Mouse (Mus musculus) cerebellum, adult 8-10 months (tissue): ENCODE measurements at regions not wholly inside any gene's neighbourhood (a gene's known extent, or its start where the extent isn't known, plus 50 kb on each side); places are given as distances from the start of the nearest gene placed in this dataset.

ENCODE experiments used
- DNase-seq: peaks from one replicate; pipeline ENCODE4 v3.0.0; 2022

DNA sequence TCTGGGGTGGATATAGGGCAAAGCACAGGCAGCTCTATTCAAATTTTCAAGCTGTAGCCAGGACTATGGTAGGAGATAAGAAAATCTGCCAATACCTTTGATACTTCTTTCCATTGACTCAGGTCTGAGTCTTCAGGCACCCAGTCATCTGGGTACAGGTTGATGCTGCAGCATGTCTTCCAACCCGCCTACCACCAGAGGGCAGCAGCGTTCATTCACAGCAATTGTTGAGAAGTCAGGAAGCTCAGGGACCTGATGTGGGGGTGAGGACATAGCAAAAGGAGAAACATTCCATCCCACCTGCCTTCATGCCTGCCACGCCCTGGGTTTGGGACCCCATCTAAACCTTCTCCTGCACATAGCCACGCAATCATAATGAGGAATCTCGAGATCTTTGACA is 118.2 kb upstream of the Gm21876 start:
- no peak for DNase-seq

- no peak for DNase-seq
Measured at GRCm38 (mm10) chrX:21295460-21295859, 120.0 kb upstream of the Gm21876 start.

GRCm38 (mm10) chrX:21297349-21297748 is 121.9 kb upstream of the Gm21876 start:
- no peak for DNase-seq

GRCm38 (mm10) chrX:21334499-21335032 is 149.8 kb upstream of the Agtr2 start:
- no peak for DNase-seq

- no peak for DNase-seq
Measured at GRCm38 (mm10) chrX:21344397-21344796, 139.9 kb upstream of the Agtr2 start.

DNA sequence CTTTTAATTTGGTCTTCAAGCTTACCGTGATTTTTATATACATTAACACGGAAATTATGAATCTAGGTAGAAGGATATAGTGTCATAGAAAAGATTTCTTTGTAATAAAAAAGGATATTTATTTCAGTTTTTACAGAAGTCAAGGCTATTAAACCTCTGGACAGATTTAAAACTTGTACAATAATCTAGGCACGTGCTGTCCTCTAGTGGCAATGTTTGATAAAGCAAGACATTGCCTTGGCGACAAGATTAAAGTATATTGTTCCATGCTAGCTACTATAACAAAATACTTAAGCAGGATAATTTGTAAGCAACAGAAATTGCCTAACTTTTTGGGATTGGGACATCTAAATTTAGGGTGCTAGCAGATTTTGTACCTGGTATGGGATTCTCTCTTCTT is 133.8 kb upstream of the Agtr2 start:
- DNase-seq: no peak

- no peak for DNase-seq
Measured at GRCm38 (mm10) chrX:21352350-21352749, 132.0 kb upstream of the Agtr2 start.

DNA sequence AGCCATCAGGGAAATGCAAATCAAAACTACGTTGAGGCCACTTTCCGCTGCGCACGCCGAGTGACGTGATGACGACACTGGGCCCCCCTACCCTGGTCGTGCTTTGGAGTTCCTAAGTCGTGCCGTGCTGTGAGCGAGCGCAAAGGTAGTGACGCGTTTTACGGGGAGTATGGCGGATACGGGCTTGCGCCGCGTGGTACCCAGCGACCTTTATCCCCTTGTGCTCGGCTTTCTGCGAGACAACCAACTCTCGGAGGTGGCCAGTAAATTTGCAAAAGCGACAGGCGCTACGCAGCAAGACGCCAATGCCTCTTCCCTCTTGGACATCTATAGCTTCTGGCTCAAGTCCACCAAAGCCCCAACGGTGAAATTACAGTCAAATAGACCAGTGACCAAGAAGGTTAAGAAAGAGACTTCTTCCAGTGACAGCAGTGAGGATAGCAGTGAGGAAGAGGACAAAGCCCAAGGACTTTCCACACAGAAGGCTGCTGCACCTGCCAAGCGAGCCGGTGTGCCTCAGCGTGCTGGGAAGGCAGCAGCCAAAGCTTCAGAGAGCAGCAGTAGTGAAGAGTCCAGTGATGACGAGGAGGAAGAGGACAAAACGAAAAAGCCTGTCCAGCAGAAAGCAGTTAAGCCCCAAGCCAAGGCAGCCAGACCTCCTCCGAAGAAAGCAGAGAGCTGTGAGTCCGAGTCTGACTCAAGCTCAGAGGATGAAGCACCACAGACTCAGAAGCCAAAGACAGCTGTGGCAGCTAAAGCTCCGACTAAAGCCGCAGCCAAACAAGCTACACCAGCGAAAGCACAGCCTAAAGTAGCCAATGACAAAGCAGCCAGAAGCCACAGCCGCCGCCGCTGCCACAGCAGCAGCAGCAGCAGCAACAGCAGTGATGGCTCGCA is 123.3 kb upstream of the Agtr2 start:
- DNase-seq: peak; percentile 32

GRCm38 (mm10) chrX:21385221-21385620 is 99.1 kb upstream of the Agtr2 start:
- DNase-seq: no peak

DNA sequence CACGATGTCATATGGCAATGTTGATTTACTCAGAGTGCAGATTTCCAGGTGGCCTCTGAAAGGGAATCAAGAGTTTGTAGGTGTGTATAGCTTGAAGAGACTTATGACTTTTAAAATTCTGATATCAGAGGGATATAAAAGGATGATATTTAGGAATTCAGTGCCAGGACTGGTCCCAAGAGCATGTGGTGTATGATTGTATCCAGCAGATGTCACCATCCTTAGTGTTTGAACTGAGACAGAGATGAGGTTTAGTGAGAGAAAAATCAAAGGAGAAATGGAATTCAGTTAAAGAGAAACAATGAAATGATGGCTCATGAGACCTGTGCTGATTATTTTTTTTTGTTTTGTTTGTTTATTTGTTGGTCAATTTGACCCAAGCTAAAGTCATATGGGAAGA is 94.4 kb upstream of the Agtr2 start:
- no peak for DNase-seq

GRCm38 (mm10) chrX:21393212-21393611 is 91.1 kb upstream of the Agtr2 start:
- no peak for DNase-seq

DNA sequence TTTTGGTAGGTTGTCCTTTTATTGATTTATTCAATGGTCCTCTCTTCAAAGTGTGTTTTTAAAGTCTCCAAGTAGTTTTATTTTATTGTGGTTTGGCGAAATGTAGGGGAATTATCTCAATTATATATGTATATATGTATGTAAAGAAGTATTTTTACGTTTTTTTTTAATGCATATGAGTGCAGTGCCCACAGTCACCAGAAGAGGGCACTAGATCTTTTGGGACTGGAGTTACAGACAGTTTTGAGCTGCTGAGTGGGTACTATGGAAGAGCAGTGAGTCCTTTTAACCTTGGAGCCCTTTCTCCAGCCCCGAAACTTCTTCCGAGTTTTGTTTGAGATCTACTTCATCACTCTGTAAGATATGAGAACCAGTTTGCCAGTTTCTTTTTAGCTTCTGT is 59.5 kb upstream of the Agtr2 start:
- no peak for DNase-seq

DNA sequence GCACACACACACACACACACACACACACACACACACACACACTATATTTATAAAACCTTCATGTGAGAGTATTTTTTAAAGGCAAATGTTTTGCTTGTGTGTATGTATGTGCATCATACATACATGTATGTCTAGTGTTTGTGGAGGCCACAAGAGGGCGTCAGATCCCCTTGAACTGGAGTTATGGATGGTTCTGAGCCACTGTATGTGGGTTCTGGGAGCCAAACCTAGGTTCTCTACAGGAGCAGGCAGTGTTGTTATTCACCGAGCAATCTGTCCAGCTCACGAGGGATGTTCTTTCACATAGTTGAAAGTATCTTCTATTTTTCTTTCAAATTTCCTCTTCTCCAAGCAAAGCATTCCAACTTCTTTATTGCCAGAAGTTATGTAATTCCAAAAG is 56.3 kb upstream of the Agtr2 start:
- no peak for DNase-seq

GRCm38 (mm10) chrX:21433501-21433900 is 50.8 kb upstream of the Agtr2 start:
- DNase-seq: no peak
